Mouse (Mus musculus) spleen, postnatal 14 days (tissue): ENCODE data around the gene Eps15l1.

Experiments used
- DNase-seq, 2 experiments: peaks; one replicate each; pipeline ENCODE4 v3.0.0; 2021 to 2022; ENCODE audit warnings: low spot score in 2 of 2

Gene Eps15l1

DNA sequence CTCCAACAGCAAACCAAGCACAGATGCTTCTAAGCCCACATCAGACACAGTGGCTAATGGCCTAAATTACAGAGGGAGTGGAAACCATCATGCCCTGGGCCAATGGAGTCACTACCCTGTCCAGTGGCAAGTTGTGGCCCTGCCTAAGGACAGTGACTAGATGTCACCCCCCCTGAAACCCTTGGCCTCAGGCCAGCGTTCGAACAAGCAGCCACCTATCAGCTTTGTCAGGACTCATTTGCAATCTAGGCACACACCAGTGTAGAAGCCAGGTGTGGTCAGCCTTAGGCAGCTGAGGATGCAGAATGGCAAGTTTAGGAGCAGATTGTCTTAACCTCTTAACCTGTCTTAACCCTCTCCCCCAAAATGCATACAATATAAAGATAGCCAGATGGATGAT lies 6.0 kb downstream of the Eps15l1 start:
- peak; percentile 22 to 26 for DNase-seq

DNA sequence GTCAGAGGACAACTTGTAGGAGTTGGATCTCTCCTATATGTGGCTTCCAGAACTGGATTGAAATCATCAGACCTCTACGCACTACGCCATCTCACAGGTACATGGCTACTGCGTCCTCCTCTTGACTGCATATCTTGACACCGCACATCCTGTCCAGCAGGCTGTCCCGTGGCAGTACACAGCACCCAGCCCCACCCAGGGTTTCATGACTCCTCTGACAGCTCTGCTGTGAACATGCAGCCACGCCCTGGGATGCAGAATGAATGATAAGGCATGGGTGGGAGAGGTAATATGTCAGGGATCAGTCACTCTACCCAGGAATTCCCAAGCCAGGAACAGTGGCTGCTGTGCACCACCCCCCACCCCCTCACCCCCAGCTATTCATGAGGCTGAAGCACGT lies 7.4 kb downstream of the Eps15l1 start:
- peak; percentile 59 to 61 for DNase-seq

DNA sequence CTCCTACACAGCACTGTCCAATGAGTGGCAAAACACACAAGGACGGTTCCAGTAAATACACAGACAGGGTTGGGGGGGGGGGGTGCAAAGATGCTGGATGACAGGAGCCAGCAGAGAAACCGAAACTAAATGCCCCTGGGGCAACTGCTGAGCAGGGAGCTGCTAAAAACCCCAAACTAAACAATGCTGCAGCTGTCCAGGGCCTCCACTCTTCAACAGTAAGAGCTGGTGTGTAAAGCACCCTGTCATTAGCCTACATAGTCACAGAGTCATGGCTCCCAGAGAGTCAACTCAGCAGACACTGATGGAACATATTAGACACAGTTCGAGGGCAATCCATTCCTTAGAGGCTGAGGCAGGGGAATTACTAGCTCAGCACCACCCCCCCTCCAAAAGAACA lies 11.8 kb downstream of the Eps15l1 start:
- DNase-seq, result no peak

DNA sequence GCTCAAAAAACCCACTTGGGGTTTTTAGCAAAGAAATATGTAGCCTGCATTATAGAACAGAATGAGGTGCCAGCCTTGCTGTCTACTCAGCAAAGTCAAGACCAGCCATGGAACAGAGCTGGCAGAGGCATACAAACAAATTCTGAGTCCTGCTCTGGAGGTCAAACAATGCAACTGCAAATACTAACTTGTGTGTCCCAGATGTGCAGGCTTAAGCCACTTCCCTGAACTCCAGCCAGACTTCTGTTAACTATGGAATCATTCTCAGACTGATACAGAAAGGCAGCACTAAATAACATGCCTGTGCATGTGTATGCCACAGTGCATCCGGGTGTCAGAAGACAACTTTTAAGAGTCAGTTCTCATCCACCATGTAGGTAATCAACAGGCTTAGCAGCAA lies 13.4 kb downstream of the Eps15l1 start:
- DNase-seq, result no peak

DNA sequence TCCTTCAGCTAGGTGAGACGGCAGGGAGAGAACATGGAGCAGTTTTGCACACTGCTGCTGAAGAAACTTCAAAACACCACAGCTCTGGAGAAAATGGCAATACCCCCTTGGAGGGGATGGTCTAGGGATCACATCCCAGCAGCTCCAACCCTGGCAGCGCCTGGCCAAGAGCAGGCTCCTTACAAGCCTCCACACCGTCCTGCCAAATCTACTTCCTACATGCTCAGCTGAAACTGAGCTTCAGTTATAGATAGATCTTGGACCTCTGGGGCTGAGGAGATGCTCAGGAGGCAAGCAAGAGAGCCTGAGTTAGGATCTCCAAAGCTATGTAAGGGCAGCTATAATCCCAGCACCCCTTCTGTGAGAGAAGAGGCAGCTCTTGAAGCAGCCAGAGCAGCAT lies 18.3 kb downstream of the Eps15l1 start:
- DNase-seq, result no peak

DNA sequence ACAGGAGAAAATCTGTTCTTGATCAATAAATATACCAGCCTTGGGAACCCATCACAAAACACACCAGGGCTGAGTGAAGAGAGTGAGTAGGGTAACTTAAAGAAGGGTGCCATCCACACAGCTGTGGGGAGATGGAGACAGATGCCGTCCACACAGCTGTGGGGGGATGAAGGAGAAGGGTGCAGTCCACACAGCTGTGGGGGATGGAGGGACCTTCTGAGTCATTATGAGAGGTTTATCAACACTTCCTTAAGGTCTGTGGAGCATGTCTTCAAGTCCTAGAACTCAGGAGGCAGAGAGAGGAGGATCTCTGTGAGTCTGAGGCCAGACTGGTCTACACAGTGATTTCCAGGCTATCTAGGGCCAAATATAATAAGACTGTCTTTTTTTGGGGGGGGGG lies 19.9 kb downstream of the Eps15l1 start:
- DNase-seq, result no peak

DNA sequence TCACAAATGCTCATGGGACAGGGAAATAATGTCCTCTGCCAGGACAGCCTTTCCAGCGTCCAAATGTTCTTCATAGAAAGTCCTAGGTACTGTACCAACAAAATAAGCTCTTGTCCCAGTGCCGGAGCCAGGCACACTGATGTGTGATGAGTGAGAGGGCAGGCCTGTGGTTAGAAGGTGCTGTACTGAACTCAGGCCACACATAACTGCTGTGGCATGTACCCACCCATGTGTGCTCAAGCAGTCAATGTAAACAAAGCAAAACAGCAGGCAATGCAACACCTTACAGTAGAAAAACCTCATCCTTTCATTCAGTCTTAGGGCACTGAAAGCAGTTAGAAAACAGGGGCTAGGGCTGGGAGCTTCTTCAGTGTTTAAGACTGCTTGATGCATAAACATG lies 35.5 kb downstream of the Eps15l1 start:
- DNase-seq, result no peak

DNA sequence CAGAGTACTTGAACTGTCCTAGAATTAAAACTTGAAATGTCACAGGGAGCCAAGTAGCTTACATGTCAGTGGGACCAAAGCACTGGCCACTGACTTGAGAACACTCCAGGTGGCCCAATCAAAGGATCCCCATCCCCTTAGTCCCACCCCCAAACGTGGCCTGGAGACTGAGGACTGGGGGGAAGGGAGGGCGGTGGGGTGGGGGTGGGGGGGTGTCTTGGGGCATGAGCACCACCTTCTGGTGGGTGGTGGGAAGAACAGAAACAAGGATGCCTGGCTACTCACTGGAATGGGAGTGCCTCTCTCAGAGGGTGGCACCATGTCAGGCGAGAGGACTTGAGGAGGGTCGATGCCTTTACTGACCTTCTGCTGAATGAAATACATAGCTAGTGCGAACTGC lies 38.9 kb downstream of the Eps15l1 start:
- no peak for DNase-seq

DNA sequence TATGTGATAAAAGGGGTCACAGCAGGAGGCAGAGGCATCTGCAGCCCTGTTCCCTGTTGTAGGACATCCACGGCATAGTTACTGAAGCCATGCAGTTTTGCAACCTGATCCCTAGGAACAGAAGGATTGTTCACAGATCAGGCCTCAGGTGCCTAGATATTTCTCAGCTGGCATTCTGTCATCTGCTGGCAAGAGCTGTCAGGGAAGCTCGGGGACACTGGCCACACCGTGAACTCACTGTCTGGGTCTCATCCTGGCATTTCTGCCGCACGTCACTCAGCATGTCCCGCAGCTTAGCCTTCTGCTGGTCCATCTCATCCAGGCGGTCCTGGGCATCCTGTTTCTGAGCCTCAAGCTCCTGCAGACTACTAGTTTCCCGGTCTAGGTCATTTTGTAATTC lies 40.6 kb downstream of the Eps15l1 start:
- no peak for DNase-seq

DNA sequence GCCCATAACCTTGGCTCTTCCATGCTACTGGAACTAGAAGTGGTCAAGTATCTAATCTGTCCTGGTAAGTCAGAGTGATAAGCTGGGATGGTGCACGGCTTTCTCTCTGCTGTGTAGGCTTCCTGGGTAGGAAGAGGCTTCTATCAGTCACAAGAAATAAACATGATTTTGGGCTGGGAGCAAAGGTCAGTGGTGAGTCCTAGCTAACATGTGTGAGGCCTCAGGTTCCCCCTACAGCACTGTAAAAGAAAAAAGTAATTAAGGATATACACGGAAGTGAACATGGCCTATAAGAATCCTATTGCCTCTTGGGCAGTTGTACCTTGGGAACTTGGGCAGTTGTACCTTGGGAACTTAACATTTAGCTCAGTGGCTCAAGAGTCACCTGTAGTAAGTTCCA lies 44.4 kb downstream of the Eps15l1 start:
- no peak for DNase-seq

DNA sequence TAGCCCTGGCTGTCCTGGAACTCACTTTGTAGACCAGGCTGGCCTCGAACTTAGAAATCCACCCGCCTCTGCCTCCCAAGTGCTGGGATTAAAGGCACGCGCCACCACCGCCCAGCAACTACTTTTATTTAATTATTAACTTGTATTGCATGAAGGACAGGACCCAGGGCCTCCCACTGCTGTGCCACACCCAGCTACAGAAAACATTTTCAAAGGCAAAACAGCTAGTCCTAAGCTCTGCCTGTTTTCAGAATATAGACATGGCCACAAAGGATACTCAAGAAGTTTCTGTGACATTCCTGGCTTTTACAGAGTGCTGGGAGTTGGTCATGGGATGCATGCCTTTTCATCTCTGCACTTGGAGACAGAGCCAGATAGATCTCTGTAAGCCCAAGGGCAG lies 45.0 kb downstream of the Eps15l1 start:
- DNase-seq, result no peak

DNA sequence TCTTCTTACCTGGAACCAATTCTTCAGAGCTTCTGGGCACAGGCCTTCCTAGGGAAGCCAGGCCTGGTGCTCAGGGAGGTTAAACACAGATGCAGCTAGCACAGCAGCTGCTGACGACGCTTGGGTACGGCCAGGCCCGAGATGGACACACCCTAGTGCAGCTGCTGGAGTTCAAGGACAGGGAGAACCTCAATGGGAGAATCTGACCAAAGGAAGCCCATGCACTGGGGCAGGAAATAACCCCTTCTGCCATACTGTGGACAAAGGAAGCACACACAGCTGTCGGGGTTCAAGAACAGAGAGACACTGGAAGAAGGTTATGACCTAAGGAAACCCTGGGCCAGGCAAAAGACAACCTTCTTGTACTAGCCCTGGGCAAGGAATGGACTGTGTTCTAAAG lies 46.1 kb downstream of the Eps15l1 start:
- no peak for DNase-seq

DNA sequence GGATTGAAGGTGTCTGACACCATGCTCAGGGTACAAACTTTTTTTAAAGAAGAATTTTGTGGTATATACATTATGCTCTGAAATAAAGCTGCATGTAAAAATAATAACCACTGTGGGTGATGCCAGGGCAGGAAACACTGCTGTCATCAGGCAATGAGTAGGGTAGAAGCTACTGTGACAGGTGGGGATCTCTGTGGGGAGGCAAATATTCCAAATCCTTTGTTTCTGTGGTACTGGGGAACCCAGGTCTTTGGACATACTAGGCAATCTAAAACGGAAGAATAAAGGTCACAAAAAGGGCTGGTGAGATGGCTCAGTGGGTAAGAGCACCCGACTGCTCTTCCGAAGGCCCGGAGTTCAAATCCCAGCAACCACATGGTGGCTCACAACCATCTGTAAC lies 48.9 kb downstream of the Eps15l1 start:
- DNase-seq, result no peak

DNA sequence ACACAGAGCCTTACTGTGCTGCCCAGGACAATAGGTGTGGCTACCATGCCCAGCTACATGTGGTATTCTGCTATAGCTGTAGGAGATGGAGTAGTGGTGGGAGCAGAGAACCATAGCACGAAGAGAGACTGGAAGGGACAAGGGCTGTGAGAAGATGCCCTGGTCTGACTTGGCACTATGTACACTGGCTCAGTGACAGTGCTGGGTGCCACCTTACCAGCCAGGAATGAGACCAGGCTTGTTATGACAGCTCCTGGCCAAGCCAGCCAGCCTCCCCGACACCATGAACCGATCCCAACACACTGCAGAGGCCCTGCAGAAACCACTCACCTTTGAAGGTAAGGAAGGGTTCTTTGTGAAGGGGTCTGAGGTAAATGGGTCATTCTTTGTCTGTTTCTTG lies 49.9 kb downstream of the Eps15l1 start:
- DNase-seq, result no peak

DNA sequence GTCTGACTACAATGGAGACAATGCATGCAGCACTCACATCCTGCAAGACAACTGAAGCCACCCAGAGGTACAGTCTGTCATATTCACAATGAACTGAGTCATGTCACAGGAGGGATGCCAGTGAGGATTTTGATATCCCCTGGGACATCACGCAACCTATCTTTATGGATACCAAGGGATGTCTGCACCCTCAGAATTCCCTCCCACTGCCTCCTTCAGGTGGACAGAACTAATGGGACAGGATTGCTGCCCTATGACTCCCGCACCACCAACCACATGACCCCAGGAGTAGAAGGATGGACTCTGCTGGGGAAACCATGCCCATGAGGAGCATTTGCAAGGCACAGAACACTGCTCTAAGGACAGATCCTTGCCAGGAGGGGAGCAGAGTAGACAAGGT lies 54.8 kb downstream of the Eps15l1 start:
- DNase-seq, result no peak

DNA sequence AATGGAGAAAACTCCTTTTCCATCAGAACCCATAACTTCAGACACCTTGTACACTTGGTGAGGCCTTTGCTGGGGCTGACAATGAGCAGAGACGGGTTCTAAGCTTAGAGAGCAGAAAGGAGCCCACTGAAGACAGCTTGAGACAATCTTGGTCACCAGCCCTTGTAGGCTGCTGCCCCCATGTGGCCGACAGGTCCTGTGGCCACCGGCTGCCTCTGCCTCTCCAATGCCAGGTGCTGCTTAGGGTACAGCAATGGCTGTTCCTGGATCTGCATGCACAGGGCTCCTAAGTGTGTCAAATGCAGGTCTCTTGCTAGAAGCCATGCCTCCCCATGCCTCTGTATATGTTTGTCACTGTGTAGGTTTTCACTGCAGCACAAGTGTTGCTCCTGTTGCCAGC lies 55.4 kb downstream of the Eps15l1 start:
- peak; percentile 68 to 81 for DNase-seq

DNA sequence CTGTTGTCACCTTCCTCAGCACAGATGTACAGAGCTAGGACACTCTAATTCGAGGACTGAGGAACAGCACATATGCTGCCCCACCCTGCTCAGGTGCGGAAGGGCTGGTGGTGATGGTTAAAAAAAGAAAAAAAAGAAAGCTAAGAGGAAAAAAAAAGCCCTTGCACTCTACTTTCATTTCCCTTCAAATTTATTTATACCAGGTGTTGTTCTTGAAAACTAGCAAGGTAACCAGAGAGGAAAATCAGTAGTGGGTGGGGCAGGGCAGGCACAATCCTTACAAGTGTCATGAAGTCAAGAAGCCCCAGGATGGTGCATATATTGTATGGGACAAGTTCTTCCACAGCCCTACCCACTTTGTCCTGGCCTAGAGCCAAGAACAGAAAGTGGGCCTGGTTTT lies 56.2 kb downstream of the Eps15l1 start:
- no peak for DNase-seq

DNA sequence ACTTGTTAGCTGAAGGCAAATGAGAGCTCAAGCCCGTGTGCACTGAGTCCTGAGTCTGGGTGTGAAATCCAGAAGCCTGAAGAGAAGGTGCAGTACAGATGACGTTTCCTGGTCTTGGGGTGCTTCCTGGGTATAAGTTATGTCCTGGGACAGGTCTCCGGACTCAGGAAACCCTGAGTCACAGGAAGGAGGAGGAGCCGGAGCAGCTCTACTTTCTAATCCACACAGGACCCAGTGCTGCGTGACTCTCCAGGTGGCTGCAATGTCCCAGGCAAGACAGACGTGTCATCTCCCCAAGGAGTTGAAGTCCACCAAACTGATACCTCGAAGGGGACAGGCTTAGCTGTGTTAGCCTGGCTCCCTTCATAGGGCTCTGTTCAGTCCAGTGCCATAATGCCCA lies 57.8 kb downstream of the Eps15l1 start:
- DNase-seq, result no peak

DNA sequence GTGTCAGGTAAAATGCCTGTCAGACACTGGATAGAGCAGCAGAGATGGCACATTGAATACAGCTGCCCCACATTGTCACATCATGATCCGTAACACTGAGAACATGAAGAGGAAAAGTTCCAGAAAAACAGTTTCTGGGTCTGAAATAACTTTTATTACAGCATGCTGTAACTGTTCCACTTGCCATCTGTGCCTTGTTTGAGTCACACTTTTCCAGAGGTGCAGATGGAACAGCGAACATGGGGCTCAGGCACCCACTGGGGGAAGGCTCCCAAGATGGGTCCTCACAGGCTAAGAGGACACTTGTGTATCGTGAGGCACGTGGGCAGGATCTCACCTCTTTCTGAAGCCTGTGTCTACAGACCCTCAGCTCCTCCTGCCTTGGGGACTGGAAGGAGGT lies 58.5 kb downstream of the Eps15l1 start:
- no peak for DNase-seq

DNA sequence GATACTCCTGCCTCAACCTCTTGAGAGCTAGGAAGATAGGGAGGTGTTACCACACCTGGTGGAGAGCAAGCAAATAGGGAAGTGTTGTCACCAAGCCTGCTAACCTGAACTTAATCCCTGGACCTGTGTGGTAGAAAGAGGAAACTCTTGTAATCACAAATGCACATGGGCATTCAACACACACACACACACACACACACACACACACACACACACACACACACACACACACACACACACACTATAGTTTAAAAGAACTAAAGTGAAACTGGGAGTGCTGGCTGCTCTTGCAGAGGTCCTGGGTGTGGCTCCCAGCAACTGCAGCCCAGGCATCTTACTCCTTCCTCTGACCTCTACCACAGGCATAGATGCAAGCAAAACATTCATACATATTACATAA lies 61.1 kb downstream of the Eps15l1 start:
- no peak for DNase-seq

DNA sequence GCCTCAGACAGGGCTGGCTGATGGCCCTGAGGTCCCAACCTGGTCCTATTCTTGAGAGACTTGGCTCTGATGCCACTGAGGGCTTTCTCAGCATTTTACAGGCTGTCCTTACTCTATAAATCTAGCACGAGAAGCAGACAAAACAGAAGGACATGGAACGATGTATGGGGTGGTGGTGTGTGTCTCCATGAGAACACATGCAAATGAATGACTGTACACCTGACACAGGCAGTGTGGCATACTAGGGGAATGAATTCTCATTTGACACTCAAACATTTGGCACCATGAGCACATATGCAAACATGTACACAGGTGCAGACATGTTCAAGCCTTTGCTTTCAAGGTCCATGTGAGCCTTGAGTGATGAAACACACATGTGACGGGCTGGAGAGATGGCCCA lies 64.7 kb downstream of the Eps15l1 start:
- DNase-seq, result no peak

DNA sequence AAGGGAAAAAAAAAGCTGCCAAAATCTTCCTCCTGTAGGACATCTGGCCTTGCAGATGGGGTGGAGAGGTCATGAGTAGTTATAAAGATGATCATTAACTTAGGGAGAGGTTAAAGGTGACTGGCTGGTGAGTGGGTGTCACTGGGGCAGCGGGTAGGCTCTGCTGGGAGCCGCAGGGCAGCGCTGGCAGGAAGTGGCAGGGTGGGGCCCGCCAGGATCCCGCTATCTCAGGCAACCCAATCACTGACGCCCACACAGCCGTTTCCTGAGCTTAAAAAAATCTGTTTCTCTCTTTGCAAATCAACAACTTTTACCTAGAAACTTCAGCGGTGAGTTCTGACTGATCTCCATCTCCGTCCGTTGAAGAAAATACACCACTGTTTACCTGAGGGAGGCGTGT lies 67.0 kb downstream of the Eps15l1 start:
- DNase-seq, result peak; percentile 56 to 63

DNA sequence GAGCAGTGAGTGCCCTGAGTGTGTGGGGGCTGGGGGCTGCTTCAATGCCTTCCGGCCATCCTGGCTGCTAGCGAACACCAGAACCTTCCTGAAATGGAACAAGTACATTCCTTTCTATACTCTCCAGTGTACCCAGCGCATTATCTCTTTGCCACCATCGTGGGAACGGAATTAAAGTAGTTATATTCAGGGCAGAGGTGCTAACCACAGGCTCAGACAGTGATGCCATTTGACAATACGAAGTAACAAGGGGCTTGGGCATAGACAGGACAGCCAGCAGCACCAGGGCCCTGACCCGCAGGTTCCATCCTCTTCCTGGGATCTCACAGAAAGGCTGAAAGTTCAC lies 67.6 kb downstream of the Eps15l1 start:
- no peak for DNase-seq

DNA sequence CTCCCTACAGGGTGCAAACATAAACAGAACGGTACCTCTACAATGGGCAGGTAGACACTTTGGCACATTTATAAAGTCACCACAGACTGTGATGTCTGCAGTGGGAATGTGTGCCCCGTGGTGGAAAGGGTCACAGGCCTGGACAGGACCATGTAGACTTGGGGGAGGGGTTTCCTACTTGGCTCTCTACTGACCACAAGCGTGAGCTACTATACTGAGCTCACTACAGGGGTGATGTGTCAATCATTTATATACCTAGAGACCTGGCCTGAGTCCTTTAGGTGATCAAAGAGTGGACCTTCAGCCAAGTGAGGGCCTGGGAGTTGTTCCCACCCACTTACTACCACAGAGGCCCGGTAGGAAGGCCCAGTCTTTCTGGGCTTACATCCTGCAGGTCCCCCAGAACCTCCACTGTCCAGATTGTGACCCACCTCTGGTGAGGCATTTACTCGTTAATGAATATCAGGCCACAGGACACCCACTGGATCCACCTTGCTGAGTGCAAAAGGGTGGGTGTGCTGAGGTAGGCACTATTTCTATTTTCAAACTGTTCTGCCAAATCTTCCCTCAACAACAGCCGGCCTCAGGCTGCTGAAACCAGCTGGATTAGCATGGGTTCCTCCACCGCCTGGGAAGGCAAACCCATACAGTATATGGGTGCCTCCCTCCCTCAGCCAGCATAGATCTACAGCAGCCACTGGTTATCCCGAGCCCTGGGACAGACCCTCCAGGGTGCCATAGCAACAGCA lies 68.1 kb downstream of the Eps15l1 start:
- DNase-seq, result no peak
